Mouse (Mus musculus) heart, embryonic 10.5 days (tissue): ENCODE data around the gene Axdnd1. TPM values are rescaled to one million over a fixed set of nuclear protein-coding genes. Genes with fewer than 3 reads are reported as not detected.

Source experiments
- DNase-seq: peaks from one replicate; pipeline ENCODE4 v3.0.0-alpha.2; 2017; ENCODE audit warnings: low spot score
- H3K27ac ChIP-seq: fragments of 300-500 bp; sonication (generic); 2 replicates; pipeline ENCODE4 v1.5.1; 2016; ENCODE audit warnings: mild to moderate bottlenecking
- H3K27me3 ChIP-seq: fragments of 300-500 bp; sonication (generic); 2 replicates; pipeline ENCODE4 v1.6.1; 2016; ENCODE audit warnings: mild to moderate bottlenecking; ENCODE audit not compliant: poor library complexity, insufficient read depth, severe bottlenecking
- H3K36me3 ChIP-seq: fragments of 300-500 bp; sonication (generic); 2 replicates; pipeline ENCODE4 v1.6.1; 2016; ENCODE audit warnings: mild to moderate bottlenecking, moderate library complexity
- H3K4me1 ChIP-seq: fragments of 300-500 bp; sonication (generic); 2 replicates; pipeline ENCODE4 v1.6.1; 2016; ENCODE audit warnings: mild to moderate bottlenecking
- H3K4me3 ChIP-seq: fragments of 300-500 bp; sonication (generic); 2 replicates; pipeline ENCODE4 v1.5.1; 2016; ENCODE audit warnings: mild to moderate bottlenecking, moderate library complexity
- H3K9me3 ChIP-seq: fragments of 300-500 bp; sonication (generic); 2 replicates; pipeline ENCODE4 v1.6.1; 2016; ENCODE audit warnings: mild to moderate bottlenecking, moderate library complexity
- WGBS: fragments of 180-500 bp; shearing (Covaris S2); methylation state at CpG from one replicate; pipeline ENCODE4 v1.1.7; 2016; 5-methylcytosine and 5-hydroxymethylcytosine counted together
- polyA plus RNA-seq: library from polyadenylated mRNA; unstranded; fragments of >200 nt; fragmentation: Nextera tagmentation; extraction: Ambion mirVana; gene quantifications from 2 replicates; pipeline ENCODE4 v1.2.1, GENCODE M21; 2016

The Axdnd1 gene
- polyA plus RNA-seq, 1 experiment from 2014 or later, result 0.20 TPM

- no peaks in the 10 kb centered on the region for H3K27me3 ChIP-seq
- H3K4me3 ChIP-seq, result no peak overlapping the region
- H3K36me3 ChIP-seq, result peaks cover 27% of the 10 kb centered on the region
- H3K27ac ChIP-seq, result no peak overlapping the region
- H3K4me1 ChIP-seq, result peaks cover 15% of the 10 kb centered on the region
- 91% methylated on average over 2 of the region's 2 CpGs for WGBS
- DNase-seq, result no peak
- H3K9me3 ChIP-seq, result no peaks in the 10 kb centered on the region
These were observed 34.2 kb upstream of the Axdnd1 start for GRCm38 (mm10) chr1:156455005-156455758.

GRCm38 (mm10) chr1:156454384-156454783 lies 33.4 kb upstream of the Axdnd1 start:
- WGBS, result 42% methylated on average over 7 of the region's 7 CpGs

GRCm38 (mm10) chr1:156453876-156454275 lies 32.9 kb upstream of the Axdnd1 start:
- peaks cover 27% of the 10 kb centered on the region for H3K36me3 ChIP-seq
- WGBS, result 72% methylated on average over 10 of the region's 10 CpGs
- H3K4me1 ChIP-seq, result peaks cover 17% of the 10 kb centered on the region
- DNase-seq, result no peak
- no peaks in the 10 kb centered on the region for H3K9me3 ChIP-seq
- H3K27me3 ChIP-seq, result no peaks in the 10 kb centered on the region
- H3K27ac ChIP-seq, result no peak overlapping the region
- no peak overlapping the region for H3K4me3 ChIP-seq

More at GRCm38 (mm10) chr1:156454384-156454783, 33.4 kb upstream of the Axdnd1 start:
- H3K27me3 ChIP-seq, result no peaks in the 10 kb centered on the region
- H3K27ac ChIP-seq, result no peak overlapping the region
- H3K4me1 ChIP-seq, result peaks cover 14% of the 10 kb centered on the region
- no peak for DNase-seq
- H3K4me3 ChIP-seq, result no peak overlapping the region
- peaks cover 27% of the 10 kb centered on the region for H3K36me3 ChIP-seq
- no peaks in the 10 kb centered on the region for H3K9me3 ChIP-seq

- Histone ChIP-seq H3K36me3 (peaks cover 20% of the 10 kb centered on the region), H3K27me3 (no peaks in the 10 kb centered on the region), H3K27ac (no peak overlapping the region), H3K4me3 (no peak overlapping the region), H3K4me1 (peaks cover 17% of the 10 kb centered on the region), H3K9me3 (no peaks in the 10 kb centered on the region)
- 58% methylated on average over 4 of the region's 4 CpGs for WGBS
- DNase-seq, result no peak
These were observed 29.5 kb upstream of the Axdnd1 start for GRCm38 (mm10) chr1:156450478-156450877.

GRCm38 (mm10) chr1:156449691-156450090 lies 28.7 kb upstream of the Axdnd1 start:
- Histone ChIP-seq H3K4me3 (no peak overlapping the region), H3K36me3 (peaks cover 20% of the 10 kb centered on the region; the same call in 1 of the 2 replicates), H3K4me1 (peaks cover 17% of the 10 kb centered on the region), H3K9me3 (no peaks in the 10 kb centered on the region), H3K27ac (no peak overlapping the region), H3K27me3 (no peaks in the 10 kb centered on the region)
- DNase-seq, result no peak
- WGBS, result 67% methylated on average over 17 of the region's 17 CpGs

GRCm38 (mm10) chr1:156449089-156449488 lies 28.1 kb upstream of the Axdnd1 start:
- Histone ChIP-seq H3K4me3 (no peak overlapping the region), H3K4me1 (peaks cover 14% of the 10 kb centered on the region), H3K36me3 (peaks cover 17% of the 10 kb centered on the region; the same call in 1 of the 2 replicates), H3K27me3 (no peaks in the 10 kb centered on the region), H3K27ac (no peak overlapping the region), H3K9me3 (no peaks in the 10 kb centered on the region)
- whole genome bisulfite sequencing, result 83% methylated on average over 7 of the region's 7 CpGs
- no peak for DNase-seq

- no peaks in the 10 kb centered on the region for H3K27me3 ChIP-seq
- no peak overlapping the region for H3K27ac ChIP-seq
- H3K4me3 ChIP-seq, result no peak overlapping the region
- H3K4me1 ChIP-seq, result peaks cover 11% of the 10 kb centered on the region
- WGBS, result 83% methylated on average over 1 of the region's 1 CpGs
- H3K36me3 ChIP-seq, result peaks cover 39% of the 10 kb centered on the region
- no peaks in the 10 kb centered on the region for H3K9me3 ChIP-seq
- no peak for DNase-seq
These were observed 24.1 kb upstream of the Axdnd1 start for GRCm38 (mm10) chr1:156445049-156445448.

- H3K27me3 ChIP-seq, result no peaks in the 10 kb centered on the region
These were observed 21.8 kb upstream of the Axdnd1 start for GRCm38 (mm10) chr1:156442776-156443175.

GRCm38 (mm10) chr1:156442266-156442665 lies 21.3 kb upstream of the Axdnd1 start:
- DNase-seq, result no peak
- Histone ChIP-seq H3K9me3 (no peaks in the 10 kb centered on the region), H3K4me1 (no peaks in the 10 kb centered on the region), H3K36me3 (peaks cover 66% of the 10 kb centered on the region), H3K4me3 (no peak overlapping the region), H3K27me3 (no peaks in the 10 kb centered on the region), H3K27ac (no peak overlapping the region)
- 92% methylated on average over 12 of the region's 12 CpGs for WGBS

More at GRCm38 (mm10) chr1:156442776-156443175, 21.8 kb upstream of the Axdnd1 start:
- Histone ChIP-seq H3K4me1 (no peaks in the 10 kb centered on the region), H3K9me3 (no peaks in the 10 kb centered on the region), H3K4me3 (no peak overlapping the region), H3K36me3 (peaks cover 61% of the 10 kb centered on the region), H3K27ac (no peak overlapping the region)
- no peak for DNase-seq
- 84% methylated on average over 6 of the region's 6 CpGs for WGBS

- 86% methylated on average over 5 of the region's 5 CpGs for WGBS
- DNase-seq, result no peak
- H3K9me3 ChIP-seq, result no peaks in the 10 kb centered on the region
- H3K4me3 ChIP-seq, result no peak overlapping the region
- H3K36me3 ChIP-seq, result peaks cover 90% of the 10 kb centered on the region
- H3K27ac ChIP-seq, result no peak overlapping the region
- H3K4me1 ChIP-seq, result no peaks in the 10 kb centered on the region
- H3K27me3 ChIP-seq, result no peaks in the 10 kb centered on the region
These were observed 16.8 kb upstream of the Axdnd1 start for GRCm38 (mm10) chr1:156437726-156438125.

- Histone ChIP-seq H3K4me3 (no peak overlapping the region), H3K9me3 (no peaks in the 10 kb centered on the region), H3K27ac (no peak overlapping the region), H3K36me3 (peaks cover 93% of the 10 kb centered on the region), H3K4me1 (no peaks in the 10 kb centered on the region), H3K27me3 (no peaks in the 10 kb centered on the region)
- WGBS, result 89% methylated on average over 8 of the region's 8 CpGs
- DNase-seq, result no peak
These were observed 16.2 kb upstream of the Axdnd1 start for GRCm38 (mm10) chr1:156437016-156437708.

GRCm38 (mm10) chr1:156433497-156433896 lies 12.5 kb upstream of the Axdnd1 start:
- no peak for DNase-seq
- no peaks in the 10 kb centered on the region for H3K27me3 ChIP-seq
- H3K36me3 ChIP-seq, result peaks cover 87% of the 10 kb centered on the region
- no peaks in the 10 kb centered on the region for H3K9me3 ChIP-seq
- no peak overlapping the region for H3K27ac ChIP-seq
- WGBS, result 85% methylated on average over 3 of the region's 3 CpGs
- H3K4me3 ChIP-seq, result no peak overlapping the region
- no peaks in the 10 kb centered on the region for H3K4me1 ChIP-seq

GRCm38 (mm10) chr1:156432498-156432897 lies 11.5 kb upstream of the Axdnd1 start:
- Histone ChIP-seq H3K9me3 (no peaks in the 10 kb centered on the region), H3K27ac (no peak overlapping the region), H3K27me3 (no peaks in the 10 kb centered on the region), H3K4me3 (no peak overlapping the region), H3K36me3 (peaks cover 78% of the 10 kb centered on the region), H3K4me1 (no peaks in the 10 kb centered on the region)
- no peak for DNase-seq
- 85% methylated on average over 10 of the region's 10 CpGs for WGBS
